ENCODE assay signal across 31 mouse cellular contexts in the genomic region with DNA sequence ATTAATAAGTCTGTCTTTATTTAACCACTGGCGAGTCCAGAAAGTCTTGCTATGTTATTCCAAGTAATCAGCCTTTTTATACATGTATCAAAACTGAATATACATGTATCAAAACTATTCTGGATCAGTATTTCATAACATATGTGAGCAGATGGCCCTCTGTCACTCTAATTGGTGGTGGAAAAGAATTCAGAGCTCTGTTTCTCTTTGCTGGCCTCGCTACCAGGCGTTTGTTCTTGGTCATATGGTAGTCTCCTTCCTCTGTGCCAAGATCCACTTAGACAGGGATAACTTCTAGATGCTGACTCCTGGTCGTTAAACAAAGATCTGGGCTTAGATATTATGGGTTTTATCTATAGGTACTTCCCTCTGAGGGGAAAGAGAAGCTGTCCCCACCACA. TPM values are rescaled to one million over a fixed set of nuclear protein-coding genes. Genes with fewer than 3 reads are reported as not detected.
DNase-seq lines count a peak whose midpoint lies in the region; ATAC-seq and TF ChIP-seq lines count a peak whose summit lies in the region.
"Had no signal": no experiment of that assay in that cellular context is flagged by ENCODE, and none has a peak within 500 bp of the region (broad histone marks: within the 10 kb centered on the region; RNA-seq: fewer than 3 reads in every experiment).

No protein-coding gene starts in this region.

- no peaks in the 10 kb centered on the region for H3K9me3 ChIP-seq in forebrain, embryonic 14.5 days (replicated peaks; ENCODE audit: control insufficient read depth, low read length)
- no peaks in the 10 kb centered on the region for H3K9me3 ChIP-seq in forebrain, embryonic 13.5 days (replicated peaks)
- H3K9me3 ChIP-seq: embryonic facial prominence, embryonic 12.5 days; embryonic facial prominence, embryonic 15.5 days; hindbrain, embryonic 12.5 days; hindbrain, embryonic 15.5 days had no signal

- ATAC-seq in forebrain, embryonic 14.5 days: no peak
- no peak for ATAC-seq in forebrain, embryonic 13.5 days
- ATAC-seq: CD4-positive, CD25-positive, alpha-beta regulatory T cell, adult 4 months; intestine, postnatal 0 days had no signal

- H3K4me2 ChIP-seq in forebrain, embryonic 14.5 days (ENCODE audit: low read length): no peak overlapping the region
- no peak overlapping the region for H3K4me2 ChIP-seq in forebrain, embryonic 13.5 days
- H3K4me2 ChIP-seq: embryonic facial prominence, embryonic 12.5 days; embryonic facial prominence, embryonic 15.5 days; heart, embryonic 11.5 days; hindbrain, embryonic 12.5 days; hindbrain, embryonic 15.5 days had no signal

- no peak overlapping the region for H3K9ac ChIP-seq in forebrain, embryonic 14.5 days (ENCODE audit: low read length)
- no peak overlapping the region for H3K9ac ChIP-seq in forebrain, embryonic 13.5 days
- H3K9ac ChIP-seq: embryonic facial prominence, embryonic 12.5 days; embryonic facial prominence, embryonic 15.5 days; hindbrain, embryonic 12.5 days; hindbrain, embryonic 15.5 days had no signal

- DNase-seq in forebrain, embryonic 14.5 days (ENCODE audit: low spot score): peak; percentile 9
- DNase-seq in layer of hippocampus, adult 11-12 months (ENCODE audit: low spot score): peak; percentile 17
- no peak for DNase-seq in layer of hippocampus, postnatal 10 days (ENCODE audit: low spot score in 2 of 2)
- DNase-seq in brain, adult 2 months (ENCODE audit: low read depth, low spot score): peak; percentile 16
- peak; percentile 22 for DNase-seq in brain, embryonic 14.5 days (ENCODE audit: low read depth)
- DNase-seq: adrenal gland, adult 2 months; adrenal gland, postnatal 14 days; cerebellum, adult 18-20 months; cerebellum, adult 9-11 months; cerebellum, postnatal 36 days; gastrocnemius, adult 2 months; gastrocnemius, postnatal 14 days had no signal

- no peaks in the 10 kb centered on the region for H3K27me3 ChIP-seq in forebrain, embryonic 14.5 days (replicated peaks; ENCODE audit: control insufficient read depth, insufficient read depth, low read length)
- H3K27me3 ChIP-seq in forebrain, embryonic 13.5 days: no peaks in the 10 kb centered on the region
- H3K27me3 ChIP-seq: embryonic facial prominence, embryonic 12.5 days; embryonic facial prominence, embryonic 15.5 days; hindbrain, embryonic 12.5 days; hindbrain, embryonic 15.5 days had no signal

- no peak overlapping the region for H3K27ac ChIP-seq in forebrain, embryonic 14.5 days (ENCODE audit: low read depth, low read length)
- no peak overlapping the region for H3K27ac ChIP-seq in forebrain, embryonic 13.5 days
- H3K27ac ChIP-seq: embryonic facial prominence, embryonic 12.5 days; embryonic facial prominence, embryonic 15.5 days; gastrocnemius, adult 2 months; hindbrain, embryonic 12.5 days; hindbrain, embryonic 15.5 days had no signal

- no peaks in the 10 kb centered on the region for H3K4me1 ChIP-seq in forebrain, embryonic 14.5 days (ENCODE audit: control insufficient read depth, insufficient read depth, low read length)
- no peaks in the 10 kb centered on the region for H3K4me1 ChIP-seq in forebrain, embryonic 13.5 days
- H3K4me1 ChIP-seq: embryonic facial prominence, embryonic 12.5 days; embryonic facial prominence, embryonic 15.5 days; hindbrain, embryonic 12.5 days; hindbrain, embryonic 15.5 days had no signal

- no peak overlapping the region for H3K4me3 ChIP-seq in forebrain, embryonic 14.5 days (ENCODE audit: low read depth, low read length)
- H3K4me3 ChIP-seq in forebrain, embryonic 13.5 days: no peak overlapping the region
- H3K4me3 ChIP-seq: embryonic facial prominence, embryonic 12.5 days; embryonic facial prominence, embryonic 15.5 days; gastrocnemius, adult 2 months; hindbrain, embryonic 12.5 days; hindbrain, embryonic 15.5 days had no signal

- TF ChIP-seq POLR2A in brain, embryonic 14.5 days (IDR thresholded peaks at IDR 0.05; ENCODE audit: borderline replicate concordance, extremely low read depth, insufficient read depth, insufficient read length, poor library complexity, severe bottlenecking): no peak

- TF ChIP-seq CTCF in brain, embryonic 14.5 days (IDR thresholded peaks at IDR 0.05; ENCODE audit: borderline replicate concordance, extremely low read depth, insufficient read depth, insufficient read length): no peak

- H3K36me3 ChIP-seq in forebrain, embryonic 14.5 days (ENCODE audit: control insufficient read depth, insufficient read depth, low read length): no peaks in the 10 kb centered on the region
- no peaks in the 10 kb centered on the region for H3K36me3 ChIP-seq in forebrain, embryonic 13.5 days (ENCODE audit: poor library complexity, severe bottlenecking)
- H3K36me3 ChIP-seq: embryonic facial prominence, embryonic 12.5 days; embryonic facial prominence, embryonic 15.5 days; hindbrain, embryonic 12.5 days; hindbrain, embryonic 15.5 days had no signal

- WGBS in forebrain, embryonic 14.5 days: 67% methylated on average over 4 of the region's 4 CpGs
- 73% methylated on average over 4 of the region's 4 CpGs for WGBS in forebrain, embryonic 13.5 days

RNA-seq across cellular contexts. Expression of a gene that starts 32.7 kb away (rescaled TPM):
- not detected in 2 replicates for polyA plus RNA-seq in forebrain, embryonic 14.5 days (2014; fragmentation: Nextera tagmentation; extraction: Ambion mirVana)
- polyA plus RNA-seq in forebrain, embryonic 13.5 days (2015; fragmentation: Nextera tagmentation; extraction: Ambion mirVana): not detected in 2 replicates
- total RNA-seq in layer of hippocampus, postnatal 10 days (2021): not detected
- not detected in 2 replicates for polyA plus RNA-seq in brain, embryonic 14.5 days (2012; rRNA removed)
- total RNA-seq: gastrocnemius, adult 2 months; gastrocnemius, postnatal 14 days; gastrocnemius, postnatal 4 days; heart, adult 8-10 months; heart, postnatal 25 days; hematopoietic stem cell, adult 5-6 weeks; MEL had no signal
- polyA plus RNA-seq: C2C12; cortical plate, adult 2 months; embryonic facial prominence, embryonic 12.5 days; embryonic facial prominence, embryonic 15.5 days; forebrain, embryonic 11.5 days; frontal cortex, adult 2 months; heart, embryonic 11.5 days; heart, embryonic 14.5 days; heart, postnatal 0 days; hindbrain, embryonic 12.5 days; hindbrain, embryonic 15.5 days had no signal

Comparison
In these comparisons a context has a peak if more than half of its experiments do, and no peak if none do; other contexts are left out.
1. DNase-seq: peak in forebrain, embryonic 14.5 days (single experiment), layer of hippocampus, adult 11-12 months (single experiment), brain, adult 2 months (single experiment) and brain, embryonic 14.5 days (single experiment); none in layer of hippocampus, postnatal 10 days (0 of 2).